Mouse (Mus musculus) heart, embryonic 11.5 days (tissue): ENCODE measurements at regions not wholly inside any gene's neighbourhood (a gene's known extent, or its start where the extent isn't known, plus 50 kb on each side); places are given as distances from the start of the nearest gene placed in this dataset.
"Not testable (repeated sequence)": the region's sequence is repeated elsewhere in the genome, so short reads cannot be mapped to it uniquely, and the experiment has no call there.

Source experiments
- ATAC-seq: fragments of 200-750 bp; cut with Nextera tagmentation; replicated peaks from 2 replicates; pipeline ENCODE4 v1.8.0; 2017; ENCODE audit warnings: moderate library complexity; ENCODE audit not compliant: insufficient number of reproducible peaks, low FRiP score, low TSS enrichment
- H3K27ac ChIP-seq: fragments of 300-500 bp; sonication (generic); 2 replicates; pipeline ENCODE4 v1.5.1; 2014; ENCODE audit warnings: mild to moderate bottlenecking, low read depth, low read length
- H3K27me3 ChIP-seq: fragments of 300-500 bp; sonication (generic); 2 replicates; pipeline ENCODE4 v1.6.1; 2014; ENCODE audit warnings: mild to moderate bottlenecking, low read length, mixed read lengths; ENCODE audit not compliant: control insufficient read depth, insufficient read depth
- H3K36me3 ChIP-seq: fragments of 300-500 bp; sonication (generic); 2 replicates; pipeline ENCODE4 v1.6.1; 2014; ENCODE audit warnings: mild to moderate bottlenecking, low read length, moderate library complexity, mixed read lengths; ENCODE audit not compliant: control insufficient read depth, insufficient read depth
- H3K4me1 ChIP-seq: fragments of 300-500 bp; sonication (generic); 2 replicates; pipeline ENCODE4 v1.6.1; 2014; ENCODE audit warnings: low read length; ENCODE audit not compliant: control insufficient read depth, insufficient read depth
- H3K4me2 ChIP-seq: fragments of 300-500 bp; sonication (generic); 2 replicates; pipeline ENCODE4 v1.6.1; 2014; ENCODE audit warnings: mild to moderate bottlenecking, moderate library complexity
- H3K4me3 ChIP-seq: fragments of 300-500 bp; sonication (generic); 2 replicates; pipeline ENCODE4 v1.5.1; 2014; ENCODE audit warnings: low read depth, low read length
- H3K9ac ChIP-seq: fragments of 300-500 bp; sonication (generic); 2 replicates; pipeline ENCODE4 v1.6.1; 2014; ENCODE audit warnings: mild to moderate bottlenecking, low read depth, low read length, moderate library complexity
- H3K9me3 ChIP-seq: fragments of 300-500 bp; sonication (generic); replicated peaks from 2 replicates; pipeline ENCODE4 v1.6.1; 2016; ENCODE audit warnings: low read length; ENCODE audit not compliant: control insufficient read depth
- WGBS: fragments of 180-500 bp; shearing (Covaris S2); extraction: QIAGEN DNeasy Blood & Tissue Kit; methylation state at CpG from one replicate; pipeline ENCODE4 v1.1.7; 2014; ENCODE audit not compliant: insufficient replicate concordance; 5-methylcytosine and 5-hydroxymethylcytosine counted together

DNA sequence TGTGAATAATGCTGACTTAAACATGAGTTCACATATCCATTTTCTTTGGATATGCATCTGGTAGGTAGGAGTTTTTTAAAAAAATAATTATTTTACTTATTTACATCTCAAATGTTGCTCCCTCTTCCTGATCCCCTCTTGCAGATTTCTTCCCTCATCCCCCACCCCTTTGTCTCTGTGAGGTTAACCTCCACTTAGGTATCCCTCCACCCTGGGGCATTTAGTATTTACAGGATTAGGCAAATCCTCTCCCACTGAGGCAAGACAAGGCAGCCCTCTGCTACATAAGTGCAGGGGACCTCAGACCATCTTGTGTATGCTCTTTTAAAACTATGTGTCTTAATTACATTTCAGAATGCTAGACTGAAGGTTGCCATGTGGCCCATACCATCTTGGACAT, 155.2 kb upstream of the Shcbp1 start:
- no peak overlapping the region for H3K4me2 ChIP-seq
- H3K36me3 ChIP-seq = no peaks in the 10 kb centered on the region
- ATAC-seq = no peak
- no peaks in the 10 kb centered on the region for H3K4me1 ChIP-seq
- H3K27me3 ChIP-seq = no peaks in the 10 kb centered on the region
- H3K9me3 ChIP-seq = no peaks in the 10 kb centered on the region
- H3K9ac ChIP-seq = no peak overlapping the region
- no peak overlapping the region for H3K4me3 ChIP-seq
- no peak overlapping the region for H3K27ac ChIP-seq

DNA sequence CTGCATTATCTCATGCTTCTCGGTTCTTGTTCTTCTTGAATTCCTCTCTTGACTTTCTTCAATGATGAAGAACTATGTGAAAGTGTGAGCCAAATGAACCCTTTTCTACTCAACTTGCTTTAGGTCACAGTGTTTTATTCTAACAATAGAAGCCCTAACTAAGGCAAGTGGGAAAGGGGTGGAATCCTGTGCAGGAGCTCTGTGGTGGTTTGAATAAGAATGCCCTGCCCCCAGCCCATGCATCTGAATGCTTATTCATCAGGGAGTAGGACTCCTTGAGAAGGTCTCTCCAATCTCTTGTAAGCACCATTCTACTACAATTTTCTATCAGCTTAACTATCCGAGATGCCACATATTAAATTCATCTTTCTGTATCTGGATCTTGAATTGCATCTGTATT, 154.7 kb upstream of the Shcbp1 start:
- Histone ChIP-seq H3K27ac (no peak overlapping the region), H3K4me2 (no peak overlapping the region), H3K4me3 (no peak overlapping the region), H3K4me1 (no peaks in the 10 kb centered on the region), H3K9ac (no peak overlapping the region), H3K36me3 (no peaks in the 10 kb centered on the region), H3K9me3 (no peaks in the 10 kb centered on the region), H3K27me3 (no peaks in the 10 kb centered on the region)
- 55% methylated on average over 2 of the region's 2 CpGs for WGBS
- no peak for ATAC-seq

DNA sequence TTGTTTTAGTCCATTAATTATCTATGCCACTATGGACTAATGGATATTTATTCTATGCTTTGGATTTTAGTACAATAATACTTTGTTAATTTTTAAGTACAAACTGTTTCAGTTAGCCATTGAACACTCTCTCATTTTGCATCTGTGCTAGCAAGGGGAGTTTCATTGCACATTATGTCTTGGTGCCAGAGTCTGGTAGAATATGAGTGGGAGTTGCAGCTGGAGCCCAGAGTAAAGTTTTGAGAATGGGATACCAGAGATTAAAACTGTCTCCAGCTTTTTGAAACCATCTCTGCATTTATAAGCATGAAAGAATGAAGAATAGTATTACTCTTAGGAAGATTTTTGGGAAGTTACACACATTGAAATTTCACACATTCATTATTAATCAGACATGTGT, 137.1 kb upstream of the Shcbp1 start:
- H3K9ac ChIP-seq = no peak overlapping the region
- no peak overlapping the region for H3K4me3 ChIP-seq
- H3K4me2 ChIP-seq = no peak overlapping the region
- H3K27ac ChIP-seq = no peak overlapping the region
- no peaks in the 10 kb centered on the region for H3K36me3 ChIP-seq
- no peak for ATAC-seq
- H3K4me1 ChIP-seq = no peaks in the 10 kb centered on the region
- no peaks in the 10 kb centered on the region for H3K9me3 ChIP-seq
- H3K27me3 ChIP-seq = no peaks in the 10 kb centered on the region

DNA sequence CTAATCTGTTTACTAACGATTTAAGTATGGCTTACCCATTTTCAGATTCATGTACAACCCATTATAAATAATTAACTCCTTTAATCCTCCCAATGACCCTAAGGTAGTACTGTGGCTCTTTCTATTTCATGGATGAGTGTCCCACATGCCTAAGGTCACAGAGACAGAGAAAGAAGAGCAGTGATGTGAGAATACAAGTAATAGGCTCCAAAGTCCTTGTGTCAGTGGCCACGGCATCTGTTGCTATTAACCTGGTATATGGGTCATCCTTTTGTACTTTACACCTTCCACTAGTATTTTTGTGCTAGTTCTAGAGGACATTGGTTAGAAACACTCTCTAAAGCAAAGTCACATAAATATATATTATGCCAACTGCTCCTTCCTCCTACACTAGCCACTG, 115.7 kb upstream of the Shcbp1 start:
- no peak overlapping the region for H3K4me2 ChIP-seq
- H3K36me3 ChIP-seq = no peaks in the 10 kb centered on the region
- no peak overlapping the region for H3K27ac ChIP-seq
- H3K4me3 ChIP-seq = no peak overlapping the region
- no peaks in the 10 kb centered on the region for H3K9me3 ChIP-seq
- no peaks in the 10 kb centered on the region for H3K4me1 ChIP-seq
- 65% methylated on average over 2 of the region's 2 CpGs for WGBS
- H3K9ac ChIP-seq = no peak overlapping the region
- no peaks in the 10 kb centered on the region for H3K27me3 ChIP-seq
- ATAC-seq = no peak

DNA sequence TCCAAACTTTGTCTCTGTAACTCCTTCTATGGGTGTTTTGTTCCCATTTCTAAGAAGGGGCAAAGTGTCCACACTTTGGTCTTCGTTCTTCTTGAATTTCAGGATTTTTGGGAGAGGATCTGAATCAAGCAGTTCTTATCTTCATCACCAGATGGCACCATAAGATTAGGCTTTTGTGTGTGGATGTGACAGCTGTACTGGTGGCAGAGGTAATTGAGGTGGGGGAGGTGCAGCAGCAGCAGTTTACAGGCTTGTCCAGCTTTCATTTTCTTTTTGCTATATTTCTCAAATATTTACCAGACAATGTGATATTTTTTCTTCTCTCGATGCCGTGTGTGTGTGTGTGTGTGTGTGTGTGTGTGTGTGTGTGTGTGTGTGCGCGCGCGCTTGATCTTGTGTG, 89.4 kb upstream of the Shcbp1 start:
- not testable (repeated sequence) for H3K9ac ChIP-seq, ATAC-seq, H3K9me3 ChIP-seq, H3K4me2 ChIP-seq, H3K4me1 ChIP-seq, H3K27ac ChIP-seq, H3K36me3 ChIP-seq, H3K27me3 ChIP-seq, H3K4me3 ChIP-seq
- 81% methylated on average over 7 of the region's 7 CpGs for WGBS

DNA sequence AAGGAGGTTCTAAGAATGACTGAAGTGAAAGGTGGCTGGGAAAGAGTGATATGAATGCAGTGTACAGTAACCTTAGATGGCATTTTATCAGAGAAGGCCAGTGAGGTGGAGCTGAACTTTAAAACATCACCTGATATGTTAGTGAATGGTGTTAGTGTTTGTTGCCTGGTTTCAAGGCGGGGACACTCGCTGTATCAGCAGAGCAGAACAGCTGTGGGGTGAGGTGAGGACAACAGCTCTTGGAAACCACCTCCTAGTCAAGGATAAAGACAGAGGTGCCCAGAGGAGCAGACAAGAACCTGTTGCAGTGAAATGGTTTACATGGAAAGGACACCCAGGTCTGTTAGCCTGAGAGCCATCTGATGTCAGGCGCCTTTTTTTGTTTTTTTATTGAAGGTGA, 59.7 kb upstream of the Shcbp1 start:
- H3K4me1 ChIP-seq = no peaks in the 10 kb centered on the region
- no peaks in the 10 kb centered on the region for H3K36me3 ChIP-seq
- H3K4me3 ChIP-seq = no peak overlapping the region
- 0 out of 2 replicates have a peak, but pooled peaks have one; percentile 39 for ATAC-seq
- no peak overlapping the region for H3K4me2 ChIP-seq
- no peaks in the 10 kb centered on the region for H3K9me3 ChIP-seq
- WGBS = 57% methylated on average over 3 of the region's 3 CpGs
- H3K27ac ChIP-seq = no peak overlapping the region
- H3K27me3 ChIP-seq = no peaks in the 10 kb centered on the region
- no peak overlapping the region for H3K9ac ChIP-seq

DNA sequence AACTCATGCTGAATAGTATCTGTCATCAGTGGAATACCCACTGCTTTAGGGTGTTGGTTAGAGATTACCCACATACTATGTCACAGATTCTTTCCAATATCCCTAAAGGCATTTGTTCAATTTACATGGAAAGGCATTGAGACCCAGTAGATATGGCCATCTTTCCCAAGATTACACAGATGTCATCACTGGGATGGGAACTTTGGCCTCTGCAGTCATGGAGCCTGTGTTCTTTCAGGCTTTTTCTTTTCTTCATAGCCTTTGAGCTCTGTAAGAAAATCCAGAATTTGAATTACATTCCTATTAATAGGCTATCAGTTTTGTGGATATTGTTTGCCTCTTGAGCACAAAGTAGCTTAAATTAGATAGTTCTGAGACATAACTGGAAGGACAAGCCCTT, 59.2 kb upstream of the Shcbp1 start:
- H3K9ac ChIP-seq = no peak overlapping the region
- no peak overlapping the region for H3K4me3 ChIP-seq
- H3K4me2 ChIP-seq = no peak overlapping the region
- H3K36me3 ChIP-seq = no peaks in the 10 kb centered on the region
- no peaks in the 10 kb centered on the region for H3K27me3 ChIP-seq
- no peaks in the 10 kb centered on the region for H3K4me1 ChIP-seq
- no peak for ATAC-seq
- no peaks in the 10 kb centered on the region for H3K9me3 ChIP-seq
- H3K27ac ChIP-seq = no peak overlapping the region

DNA sequence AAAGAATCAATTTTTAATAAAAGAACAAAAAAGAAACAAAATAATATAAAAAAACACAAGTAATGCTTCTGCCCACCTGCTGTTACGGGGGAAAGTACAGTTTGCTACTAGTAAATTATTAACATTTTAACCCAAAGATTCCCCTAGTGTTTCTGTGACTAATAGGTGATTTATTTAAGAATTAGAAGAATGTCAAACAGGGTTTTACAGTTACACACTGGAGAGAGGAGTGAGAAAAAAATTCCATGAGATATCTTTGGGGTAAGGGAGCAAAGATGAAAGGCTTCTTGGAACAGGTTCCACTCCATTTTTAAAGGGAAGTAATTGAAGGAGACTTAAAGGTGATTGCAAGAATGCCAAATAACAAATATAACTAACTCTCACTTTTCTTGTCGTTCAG, 58.4 kb upstream of the Shcbp1 start:
- no peaks in the 10 kb centered on the region for H3K36me3 ChIP-seq
- H3K9me3 ChIP-seq = no peaks in the 10 kb centered on the region
- no peak overlapping the region for H3K4me3 ChIP-seq
- H3K27ac ChIP-seq = no peak overlapping the region
- WGBS = 75% methylated on average over 2 of the region's 2 CpGs
- H3K27me3 ChIP-seq = no peaks in the 10 kb centered on the region
- no peak overlapping the region for H3K9ac ChIP-seq
- H3K4me2 ChIP-seq = no peak overlapping the region
- H3K4me1 ChIP-seq = no peaks in the 10 kb centered on the region
- no peak for ATAC-seq

DNA sequence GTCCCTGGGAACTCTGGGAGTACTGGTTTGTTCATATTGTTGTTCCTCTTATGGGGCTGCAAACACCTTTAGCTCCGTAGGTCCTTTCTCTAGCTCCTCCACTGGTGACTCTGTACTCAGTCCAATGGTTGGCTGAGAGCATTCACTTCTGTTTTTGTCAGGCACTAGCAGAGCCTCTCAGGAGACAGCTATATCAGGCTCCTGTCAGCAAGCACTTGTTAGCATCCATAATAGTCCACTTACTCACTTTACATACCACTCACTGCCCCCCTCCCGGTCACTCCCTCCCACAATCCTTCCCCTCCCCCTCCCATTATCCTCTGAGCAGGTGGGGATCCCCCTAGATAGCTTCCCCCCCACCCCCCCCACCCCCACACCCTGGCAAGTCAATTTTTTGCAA, 57.3 kb upstream of the Shcbp1 start:
- Histone ChIP-seq H3K4me1 (no peaks in the 10 kb centered on the region), H3K9me3 (no peaks in the 10 kb centered on the region), H3K27me3 (no peaks in the 10 kb centered on the region), H3K4me3 (no peak overlapping the region), H3K27ac (no peak overlapping the region), H3K9ac (no peak overlapping the region), H3K36me3 (no peaks in the 10 kb centered on the region), H3K4me2 (no peak overlapping the region)
- 59% methylated on average over 2 of the region's 2 CpGs for WGBS
- peak; percentile 52 for ATAC-seq
